Mouse (Mus musculus) megakaryocyte, embryonic 14.5 days (primary cell): Measurements from ENCODE around the gene Mxra8. TPM values are rescaled to one million over a fixed set of nuclear protein-coding genes. Genes with fewer than 3 reads are reported as not detected.

Experiments
- H3K27me3 ChIP-seq: replicated peaks from 2 replicates; pipeline ENCODE3; 2012; ENCODE audit warnings: inconsistent platforms
- H3K36me3 ChIP-seq: replicated peaks from 2 replicates; pipeline ENCODE3; 2012; ENCODE audit warnings: low read length, inconsistent platforms, mixed read lengths
- H3K4me1 ChIP-seq: 2 replicates; pipeline ENCODE4 v1.6.1; 2012; ENCODE audit warnings: inconsistent platforms
- H3K4me3 ChIP-seq: replicated peaks from 2 replicates; pipeline ENCODE3; 2012; ENCODE audit warnings: moderate library complexity, mild to moderate bottlenecking, inconsistent platforms
- H3K9me3 ChIP-seq: 2 replicates; pipeline ENCODE4 v1.6.1; 2012; ENCODE audit warnings: inconsistent platforms
- FLI1 ChIP-seq: IDR thresholded peaks from 2 replicates; pipeline ENCODE4 v1.6.1; 2012; ENCODE audit warnings: low read length, inconsistent platforms, mixed read lengths
- GATA1 ChIP-seq: IDR thresholded peaks from 3 replicates; pipeline ENCODE4 v1.6.1; 2012; ENCODE audit warnings: mixed read lengths, low read length, inconsistent platforms, borderline replicate concordance
- polyA plus RNA-seq: library from polyadenylated mRNA; stranded (reverse); fragments of >175 nt; gene quantifications from 2 replicates; pipeline ENCODE4 v1.2.3, GENCODE M21; 2012; ENCODE audit warnings: low replicate concordance; ENCODE audit not compliant: insufficient read depth

The Mxra8 gene
- polyA plus RNA-seq, 1 experiment = 0.13 TPM

GRCm38 (mm10) chr4:155888181-155888580 is 48.7 kb downstream of the Mxra8 start:
- Histone ChIP-seq H3K36me3 (peaks cover 72% of the 10 kb centered on the region), H3K9me3 (no peaks in the 10 kb centered on the region), H3K27me3 (no peaks in the 10 kb centered on the region), H3K4me3 (no peak overlapping the region), H3K4me1 (peaks cover 43% of the 10 kb centered on the region)
- TF ChIP-seq FLI1 (no peak), GATA1 (no peak)

GRCm38 (mm10) chr4:155889316-155889715 is 49.8 kb downstream of the Mxra8 start:
- Histone ChIP-seq H3K4me3 (no peak overlapping the region), H3K27me3 (no peaks in the 10 kb centered on the region), H3K4me1 (peaks cover 43% of the 10 kb centered on the region), H3K9me3 (no peaks in the 10 kb centered on the region), H3K36me3 (peaks cover 62% of the 10 kb centered on the region)
- TF ChIP-seq FLI1 = no peak

GRCm38 (mm10) chr4:155891011-155891471 is 51.6 kb downstream of the Mxra8 start:
- H3K4me3 ChIP-seq = peak overlapping the region; percentile 100
- H3K27me3 ChIP-seq = no peaks in the 10 kb centered on the region
- no peaks in the 10 kb centered on the region for H3K9me3 ChIP-seq
- peaks cover 54% of the 10 kb centered on the region for H3K36me3 ChIP-seq
- TF ChIP-seq GATA1 = no peak
- TF ChIP-seq FLI1 = no peak
- H3K4me1 ChIP-seq = peaks cover 60% of the 10 kb centered on the region

GRCm38 (mm10) chr4:155891551-155892001 is 52.1 kb downstream of the Mxra8 start, which contains the start of the genes Pusl1 and Acap3:
TSS of gene Pusl1 (minus strand) at chr4:155891781.
TSS of gene Acap3 (plus strand) at chr4:155891822.
- TF ChIP-seq FLI1 (no peak), GATA1 (no peak)
- Histone ChIP-seq H3K36me3 (peaks cover 54% of the 10 kb centered on the region), H3K4me1 (peaks cover 65% of the 10 kb centered on the region), H3K9me3 (no peaks in the 10 kb centered on the region), H3K4me3 (peak within 1 kb of the TSS; percentile 100), H3K27me3 (no peaks in the 10 kb centered on the region)

- Histone ChIP-seq H3K9me3 (no peaks in the 10 kb centered on the region), H3K4me3 (peak overlapping the region; percentile 100), H3K4me1 (peaks cover 69% of the 10 kb centered on the region), H3K36me3 (peaks cover 54% of the 10 kb centered on the region), H3K27me3 (no peaks in the 10 kb centered on the region)
- TF ChIP-seq FLI1 (no peak), GATA1 (no peak)
Observed at GRCm38 (mm10) chr4:155892017-155892416, 52.5 kb downstream of the Mxra8 start.

GRCm38 (mm10) chr4:155892438-155893211 is 53.1 kb downstream of the Mxra8 start:
- H3K9me3 ChIP-seq = no peaks in the 10 kb centered on the region
- H3K27me3 ChIP-seq = no peaks in the 10 kb centered on the region
- H3K36me3 ChIP-seq = peaks cover 50% of the 10 kb centered on the region
- peaks cover 69% of the 10 kb centered on the region for H3K4me1 ChIP-seq
- no peak for TF ChIP-seq GATA1
- no peak for TF ChIP-seq FLI1
- H3K4me3 ChIP-seq = peak overlapping the region; percentile 100

GRCm38 (mm10) chr4:155893212-155893690 is 53.8 kb downstream of the Mxra8 start:
- Histone ChIP-seq H3K4me1 (peaks cover 66% of the 10 kb centered on the region), H3K27me3 (no peaks in the 10 kb centered on the region), H3K4me3 (peak overlapping the region; percentile 100), H3K36me3 (peaks cover 47% of the 10 kb centered on the region), H3K9me3 (no peaks in the 10 kb centered on the region)
- TF ChIP-seq FLI1 (no peak), GATA1 (no peak)

Other genes with a start within 250 kb of the Mxra8 start
- 0.17 and 0.60 TPM in 2 replicates for gene Slc35e2, start 238.3 kb upstream of the Mxra8 start, polyA plus RNA-seq
- gene Cdk11b, start 214.8 kb upstream of the Mxra8 start, polyA plus RNA-seq = 9.7 and 77.3 TPM in 2 replicates
- not detected in 2 replicates for gene Gm10563, start 194.3 kb upstream of the Mxra8 start, polyA plus RNA-seq
- gene Mmp23, start 186.3 kb upstream of the Mxra8 start, polyA plus RNA-seq = 3.7 TPM in 1 of 2 replicates, not detected in the other
- 45.2 and 94.9 TPM in 2 replicates for gene Mib2, start 170.5 kb upstream of the Mxra8 start, polyA plus RNA-seq
- 0.44 and 4.7 TPM in 2 replicates for gene Fndc10, start 145.3 kb upstream of the Mxra8 start, polyA plus RNA-seq
- gene Ssu72, start 134.9 kb upstream of the Mxra8 start, polyA plus RNA-seq = 37.1 and 112 TPM in 2 replicates
- gene Tmem240, start 104.9 kb upstream of the Mxra8 start, polyA plus RNA-seq = 1.2 and 3.2 TPM in 2 replicates
- 11.3 and 20.5 TPM in 2 replicates for gene Atad3a, start 78.6 kb upstream of the Mxra8 start, polyA plus RNA-seq
- 0.41 and 1.4 TPM in 2 replicates for gene Vwa1, start 65.0 kb upstream of the Mxra8 start, polyA plus RNA-seq
- 0.04 TPM in 1 of 2 replicates, not detected in the other for gene Tmem88b, start 53.8 kb upstream of the Mxra8 start, polyA plus RNA-seq
- gene Ankrd65, start 49.2 kb upstream of the Mxra8 start, polyA plus RNA-seq = not detected in 2 replicates
- gene Mrpl20, start 36.8 kb upstream of the Mxra8 start, polyA plus RNA-seq = 10.2 and 29.9 TPM in 2 replicates
- gene Ccnl2, start 27.2 kb upstream of the Mxra8 start, polyA plus RNA-seq = 8.4 and 15.4 TPM in 2 replicates
- 60.6 and 341 TPM in 2 replicates for gene Aurkaip1, start 8.4 kb upstream of the Mxra8 start, polyA plus RNA-seq
- gene Dvl1, start 7.7 kb downstream of the Mxra8 start, polyA plus RNA-seq = 29.5 and 68.0 TPM in 2 replicates
- gene Tas1r3, start 23.7 kb downstream of the Mxra8 start, polyA plus RNA-seq = 0.22 and 1.7 TPM in 2 replicates
- gene Cptp, start 29.8 kb downstream of the Mxra8 start, polyA plus RNA-seq = 1.5 and 3.5 TPM in 2 replicates
- 12.5 and 14.1 TPM in 2 replicates for gene Ints11, start 29.9 kb downstream of the Mxra8 start, polyA plus RNA-seq
- 99.4 and 450 TPM in 2 replicates for gene Pusl1, start 52.1 kb downstream of the Mxra8 start, polyA plus RNA-seq
- 33.2 and 58.6 TPM in 2 replicates for gene Acap3, start 52.1 kb downstream of the Mxra8 start, polyA plus RNA-seq
- 90.8 and 106 TPM in 2 replicates for gene Ube2j2, start 104.2 kb downstream of the Mxra8 start, polyA plus RNA-seq
- 30.2 and 64.1 TPM in 2 replicates for gene C1qtnf12, start 122.6 kb downstream of the Mxra8 start, polyA plus RNA-seq
- 3.3 and 5.3 TPM in 2 replicates for gene B3galt6, start 153.0 kb downstream of the Mxra8 start, polyA plus RNA-seq
- 29.6 and 45.2 TPM in 2 replicates for gene Sdf4, start 153.2 kb downstream of the Mxra8 start, polyA plus RNA-seq
- 2.3 and 9.4 TPM in 2 replicates for gene Tnfrsf4, start 174.2 kb downstream of the Mxra8 start, polyA plus RNA-seq
- 2.9 TPM in 1 of 2 replicates, not detected in the other for gene Tnfrsf18, start 186.5 kb downstream of the Mxra8 start, polyA plus RNA-seq
- gene Ttll10, start 219.7 kb downstream of the Mxra8 start, polyA plus RNA-seq = not detected in 2 replicates